ENCODE assay signal across 14 mouse cellular contexts in the genomic region with DNA sequence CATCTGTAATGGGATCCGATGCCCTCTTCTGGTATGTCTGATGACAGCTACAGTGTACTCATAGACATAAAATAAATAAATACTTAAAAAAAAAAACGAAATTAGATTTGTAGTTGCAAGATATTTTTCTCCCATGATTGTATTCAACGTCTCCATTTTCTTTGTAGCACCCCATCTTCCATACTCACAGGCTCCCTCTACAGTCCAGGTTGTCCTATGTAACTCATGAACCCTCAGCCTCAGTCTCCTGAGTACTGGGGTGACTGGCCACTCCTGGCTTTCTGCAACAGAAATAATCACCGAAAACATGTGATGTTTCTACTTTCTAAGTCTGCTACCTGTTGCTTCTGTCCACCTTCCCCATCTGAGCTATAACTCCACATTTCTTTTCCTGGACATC. TPM values are rescaled to one million over a fixed set of nuclear protein-coding genes. Genes with fewer than 3 reads are reported as not detected.
A peak's percentile ranks its signal among the peaks of the same experiment; 100 is the strongest.
DNase-seq lines count a peak whose midpoint lies in the region; ATAC-seq and TF ChIP-seq lines count a peak whose summit lies in the region.
"Had no signal": no experiment of that assay in that cellular context is flagged by ENCODE, and none has a peak within 500 bp of the region (broad histone marks: within the 10 kb centered on the region; RNA-seq: fewer than 3 reads in every experiment).

No protein-coding gene starts in this region.

- H3K9me3 ChIP-seq in liver, embryonic 11.5 days (ENCODE audit: control insufficient read depth, low read length): no peaks in the 10 kb centered on the region
- no peaks in the 10 kb centered on the region for H3K9me3 ChIP-seq in liver, embryonic 12.5 days (replicated peaks)
- no peaks in the 10 kb centered on the region for H3K9me3 ChIP-seq in liver, embryonic 14.5 days (ENCODE audit: control insufficient read depth, low read length)
- H3K9me3 ChIP-seq: embryonic facial prominence, embryonic 15.5 days; forebrain, embryonic 13.5 days; intestine, embryonic 15.5 days; midbrain, embryonic 10.5 days had no signal

- peak overlapping the region; percentile 93; the same call in 1 of the 2 replicates for H3K4me2 ChIP-seq in liver, embryonic 11.5 days
- no peak overlapping the region for H3K4me2 ChIP-seq in liver, embryonic 12.5 days
- H3K4me2 ChIP-seq in liver, embryonic 14.5 days (ENCODE audit: low read depth): no peak overlapping the region

- H3K36me3 ChIP-seq in liver, embryonic 11.5 days (ENCODE audit: control insufficient read depth, insufficient read depth, low read length): no peaks in the 10 kb centered on the region
- 0 out of 2 replicates have a peak, but pooled peaks cover 4% of the 10 kb centered on the region for H3K36me3 ChIP-seq in liver, embryonic 12.5 days
- H3K36me3 ChIP-seq in liver, embryonic 14.5 days (replicated peaks; ENCODE audit: control insufficient read depth, insufficient read depth, low read depth): no peaks in the 10 kb centered on the region
- H3K36me3 ChIP-seq: intestine, embryonic 15.5 days; midbrain, embryonic 10.5 days had no signal

- intact Hi-C loops in gastrocnemius, adult 2 months (cut with DNase I): no loop called here
- intact Hi-C loops in gastrocnemius, postnatal 36 days (cut with DNase I): no loop called here

- H3K9ac ChIP-seq in liver, embryonic 11.5 days (ENCODE audit: low read depth, low read length): no peak overlapping the region
- no peak overlapping the region for H3K9ac ChIP-seq in liver, embryonic 12.5 days
- no peak overlapping the region for H3K9ac ChIP-seq in liver, embryonic 14.5 days (replicated peaks)
- H3K9ac ChIP-seq: forebrain, embryonic 13.5 days; intestine, embryonic 15.5 days had no signal

- DNase-seq in gastrocnemius, adult 2 months: no peak
- no peak for DNase-seq in gastrocnemius, postnatal 36 days
- DNase-seq in liver, embryonic 11.5 days (ENCODE audit: low spot score): no peak
- peak; percentile 40 for DNase-seq in A20 (ENCODE audit: low read depth, low spot score)
- DNase-seq in liver, embryonic 14.5 days (ENCODE audit: low read depth in 3 of 3, low spot score in 3 of 3): no peak
- no peak for DNase-seq in urinary bladder, adult 18-20 months (ENCODE audit: low spot score in 2 of 2)
- no peak for DNase-seq in kidney, postnatal 4 days
- DNase-seq: cerebellum, adult 11-12 months had no signal

- ATAC-seq in liver, embryonic 11.5 days (replicated peaks; ENCODE audit: low FRiP score): no peak
- ATAC-seq in liver, embryonic 12.5 days: no peak
- ATAC-seq in liver, embryonic 14.5 days (ENCODE audit: insufficient read depth): no peak
- ATAC-seq: forebrain, embryonic 13.5 days; intestine, embryonic 15.5 days had no signal

- no peak for TF ChIP-seq EP300 in liver, embryonic 14.5 days (IDR thresholded peaks at IDR 0.05; ENCODE audit: low read depth)

- H3K4me1 ChIP-seq in liver, embryonic 11.5 days (replicated peaks; ENCODE audit: control insufficient read depth, insufficient read depth, low read length): peaks cover 29% of the 10 kb centered on the region
- peaks cover 43% of the 10 kb centered on the region for H3K4me1 ChIP-seq in liver, embryonic 12.5 days
- peaks cover 0 to 21% of the 10 kb centered on the region in 2 experiments; a peak in 3 of 4 replicates for H3K4me1 ChIP-seq in liver, embryonic 14.5 days (replicated peaks; ENCODE audit: control insufficient read depth in 2 of 2, insufficient read depth in 2 of 2, low read length in 1 of 2)

- H3K27ac ChIP-seq in gastrocnemius, adult 2 months: no peak overlapping the region
- H3K27ac ChIP-seq in liver, embryonic 11.5 days (ENCODE audit: low read depth, low read length): no peak overlapping the region
- H3K27ac ChIP-seq in liver, embryonic 12.5 days: no peak overlapping the region
- H3K27ac ChIP-seq in liver, embryonic 14.5 days: no peak overlapping the region
- H3K27ac ChIP-seq: forebrain, embryonic 13.5 days; intestine, embryonic 15.5 days; midbrain, embryonic 10.5 days had no signal

- TF ChIP-seq CTCF in gastrocnemius, adult 2 months (IDR thresholded peaks at IDR 0.05): peak; percentile 35
- peak; percentile 54 for TF ChIP-seq CTCF in liver, embryonic 14.5 days (IDR thresholded peaks at IDR 0.05; ENCODE audit: low read depth)

- 62% methylated on average over 4 of the region's 4 CpGs for WGBS in liver, embryonic 11.5 days
- 56% methylated on average over 4 of the region's 4 CpGs for WGBS in liver, embryonic 12.5 days (ENCODE audit: insufficient replicate concordance)
- 53% methylated on average over 4 of the region's 4 CpGs for WGBS in liver, embryonic 14.5 days (ENCODE audit: insufficient replicate concordance)

- no peak overlapping the region for H3K4me3 ChIP-seq in gastrocnemius, adult 2 months
- H3K4me3 ChIP-seq in liver, embryonic 11.5 days (ENCODE audit: low read depth, low read length): no peak overlapping the region
- H3K4me3 ChIP-seq in liver, embryonic 12.5 days: no peak overlapping the region
- H3K4me3 ChIP-seq in liver, embryonic 14.5 days (ENCODE audit: insufficient read depth in 1 of 2, low read depth in 2 of 2, low read length in 2 of 2): no peak overlapping the region
- H3K4me3 ChIP-seq: forebrain, embryonic 13.5 days; intestine, embryonic 15.5 days had no signal

- H3K27me3 ChIP-seq in liver, embryonic 11.5 days (replicated peaks; ENCODE audit: control insufficient read depth, insufficient read depth, low read length): peaks cover 3% of the 10 kb centered on the region; the same call in 1 of the 2 replicates
- H3K27me3 ChIP-seq in liver, embryonic 12.5 days (replicated peaks): peaks cover 10% of the 10 kb centered on the region; the same call in 1 of the 2 replicates
- H3K27me3 ChIP-seq in liver, embryonic 14.5 days (ENCODE audit: control insufficient read depth, insufficient read depth, low read length): no peaks in the 10 kb centered on the region
- H3K27me3 ChIP-seq: embryonic facial prominence, embryonic 15.5 days; intestine, embryonic 15.5 days had no signal

RNA-seq across cellular contexts. Expression of a gene that starts 1.0 kb away (rescaled TPM):
- 10 to 100 TPM; 18.0 to 45.2 TPM for total RNA-seq in gastrocnemius, adult 2 months (2021)
- 10 to 100 TPM; 25.6 to 34.7 TPM for total RNA-seq in gastrocnemius, postnatal 36 days (2021)
- polyA plus RNA-seq in liver, embryonic 11.5 days (2014; fragmentation: Nextera tagmentation; extraction: Ambion mirVana): 21.3 and 22.1 TPM in 2 replicates
- polyA plus RNA-seq in liver, embryonic 12.5 days (2016; fragmentation: Nextera tagmentation; extraction: Ambion mirVana): 18.0 and 18.6 TPM in 2 replicates
- polyA plus RNA-seq in liver, embryonic 14.5 days (2012; rRNA removed): 11.0 and 12.7 TPM in 2 replicates
- 5.9 and 7.4 TPM in 2 replicates for polyA plus RNA-seq in liver, embryonic 14.5 days (2014; fragmentation: Nextera tagmentation; extraction: Ambion mirVana)

RNA-seq across cellular contexts. Expression of a gene that starts 15.8 kb away (rescaled TPM):
- total RNA-seq in gastrocnemius, adult 2 months (2021): not detected
- total RNA-seq in gastrocnemius, postnatal 36 days (2021): not detected
- polyA plus RNA-seq in liver, embryonic 11.5 days (2014; fragmentation: Nextera tagmentation; extraction: Ambion mirVana): 11.6 and 14.4 TPM in 2 replicates
- polyA plus RNA-seq in liver, embryonic 12.5 days (2016; fragmentation: Nextera tagmentation; extraction: Ambion mirVana): 12.7 and 12.9 TPM in 2 replicates
- polyA plus RNA-seq in liver, embryonic 14.5 days (2012; rRNA removed): 15.3 and 17.9 TPM in 2 replicates
- 12.6 and 15.5 TPM in 2 replicates for polyA plus RNA-seq in liver, embryonic 14.5 days (2014; fragmentation: Nextera tagmentation; extraction: Ambion mirVana)
- total RNA-seq: heart, postnatal 25 days had no signal

RNA-seq across cellular contexts. Expression of a gene that starts 21.7 kb away (rescaled TPM):
- total RNA-seq in gastrocnemius, adult 2 months (2021): 1 to 10 TPM; 3.9 to 4.6 TPM
- 1 to 10 TPM; 4.6 to 7.3 TPM for total RNA-seq in gastrocnemius, postnatal 36 days (2021)
- polyA plus RNA-seq in liver, embryonic 11.5 days (2014; fragmentation: Nextera tagmentation; extraction: Ambion mirVana): 5.8 and 8.8 TPM in 2 replicates
- polyA plus RNA-seq in liver, embryonic 12.5 days (2016; fragmentation: Nextera tagmentation; extraction: Ambion mirVana): 6.2 and 7.1 TPM in 2 replicates
- polyA plus RNA-seq in liver, embryonic 14.5 days (2012; rRNA removed): 4.7 TPM in 2 replicates
- polyA plus RNA-seq in liver, embryonic 14.5 days (2014; fragmentation: Nextera tagmentation; extraction: Ambion mirVana): 1.9 and 2.3 TPM in 2 replicates

RNA-seq across cellular contexts. Expression of a gene that starts 31.0 kb away (rescaled TPM):
- 10 to 100 TPM; 11.8 to 12.5 TPM for total RNA-seq in gastrocnemius, adult 2 months (2021)
- 1 to 10 TPM; 7.2 to 8.9 TPM for total RNA-seq in gastrocnemius, postnatal 36 days (2021)
- 9.8 and 10.1 TPM in 2 replicates for polyA plus RNA-seq in liver, embryonic 11.5 days (2014; fragmentation: Nextera tagmentation; extraction: Ambion mirVana)
- polyA plus RNA-seq in liver, embryonic 12.5 days (2016; fragmentation: Nextera tagmentation; extraction: Ambion mirVana): 5.9 TPM in 2 replicates
- 3.0 and 3.1 TPM in 2 replicates for polyA plus RNA-seq in liver, embryonic 14.5 days (2012; rRNA removed)
- 2.5 and 2.9 TPM in 2 replicates for polyA plus RNA-seq in liver, embryonic 14.5 days (2014; fragmentation: Nextera tagmentation; extraction: Ambion mirVana)
